Comparison of ENCODE assay signal across 8 mouse cellular contexts in the genomic region with DNA sequence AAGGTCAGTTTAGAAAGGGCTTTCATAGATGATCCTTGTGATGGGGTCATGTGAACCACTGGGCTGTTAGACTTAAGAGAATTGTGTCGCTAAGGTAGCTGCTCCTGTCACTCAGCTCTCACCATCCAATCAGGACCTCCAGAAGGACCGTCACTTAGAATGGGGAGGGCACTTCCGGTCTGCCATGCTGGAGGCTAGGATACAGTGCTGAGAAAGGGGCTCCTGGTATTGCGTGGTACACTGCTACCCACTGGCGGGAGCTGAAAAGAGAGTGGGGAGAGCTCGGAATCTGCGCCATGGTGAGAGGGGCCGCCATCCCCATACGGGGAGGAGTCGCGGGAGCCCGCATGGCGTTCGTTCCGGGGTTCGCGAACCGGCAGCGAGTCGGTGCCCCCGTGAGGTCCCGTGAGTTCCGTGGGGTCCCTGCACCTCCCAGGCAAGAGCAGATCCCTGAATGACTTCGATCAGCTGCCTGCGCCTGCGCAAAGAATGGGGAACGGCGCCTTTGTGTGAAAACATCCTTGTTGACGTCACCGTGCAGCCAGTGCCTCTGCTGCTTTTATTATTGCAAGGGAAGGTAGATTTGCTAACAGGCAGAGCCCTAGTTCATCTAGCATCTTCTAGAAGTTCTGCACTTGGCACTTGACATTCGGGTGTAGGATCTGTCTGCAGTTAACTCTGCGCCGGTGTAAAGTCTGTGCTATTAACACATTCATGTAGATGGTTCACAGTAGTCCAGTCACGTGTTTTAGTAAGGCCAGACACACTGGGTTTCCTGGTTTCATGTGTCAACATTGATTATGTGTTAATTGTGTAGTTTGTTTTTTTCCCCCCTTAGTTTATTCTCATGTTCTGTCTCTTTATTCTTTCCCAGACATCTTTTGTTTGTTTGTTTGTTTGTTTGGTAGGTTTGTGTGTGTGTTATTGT. TPM values are rescaled to one million over a fixed set of nuclear protein-coding genes. Genes with fewer than 3 reads are reported as not detected.
DNase-seq lines count a peak whose midpoint lies in the region; ATAC-seq lines count a peak whose summit lies in the region.

A gene (plus strand): TSS at position 173 of the 928 bp plus-strand sequence.

- DNase-seq in T-cell, adult 2 months (ENCODE audit: low spot score) = peak; percentile 92
- DNase-seq in cerebellum, postnatal 25 days = peak; percentile 87 to 88
- DNase-seq in gastrocnemius, adult 18-20 months (ENCODE audit: low spot score) = peak; percentile 75
- DNase-seq in left cerebral cortex, adult 18-20 months (ENCODE audit: low spot score in 2 of 2) = peak; percentile 82 to 85
- DNase-seq in right cerebral cortex, adult 18-20 months = peak; percentile 93
- peak; percentile 21 for DNase-seq in urinary bladder, postnatal 10 days (ENCODE audit: low spot score)

- H3K4me1 ChIP-seq in hindbrain, embryonic 16.5 days (ENCODE audit: control insufficient read depth, insufficient read depth, low read depth, low read length) = no peaks in the 10 kb centered on the region

- peak within 1 kb of the TSS; percentile 83 for H3K4me3 ChIP-seq in hindbrain, embryonic 16.5 days (ENCODE audit: low read length)
- peak within 1 kb of the TSS; percentile 50 for H3K4me3 ChIP-seq in macrophage (ENCODE audit: inconsistent target)

- peak within 1 kb of the TSS; percentile 95 for H3K9ac ChIP-seq in hindbrain, embryonic 16.5 days (ENCODE audit: low read depth, low read length)

- H3K79me2 ChIP-seq in macrophage (ENCODE audit: inconsistent target) = no peaks in the 10 kb centered on the region

- 4% methylated on average over 34 of the region's 34 CpGs for WGBS in hindbrain, embryonic 16.5 days
- 5% methylated on average over 34 of the region's 34 CpGs for WGBS in macrophage (ENCODE audit: missing documents)

- H3K27me3 ChIP-seq in hindbrain, embryonic 16.5 days (replicated peaks; ENCODE audit: control insufficient read depth, insufficient read depth, low read length) = no peaks in the 10 kb centered on the region

- peak within 1 kb of the TSS; percentile 67 for H3K4me2 ChIP-seq in hindbrain, embryonic 16.5 days (ENCODE audit: low read length)

- peaks cover 21% of the 10 kb centered on the region for H3K9me3 ChIP-seq in hindbrain, embryonic 16.5 days (ENCODE audit: control insufficient read depth, low read length)

- H3K36me3 ChIP-seq in hindbrain, embryonic 16.5 days (ENCODE audit: control insufficient read depth, insufficient read depth, low read length) = peaks cover 3% of the 10 kb centered on the region; the same call in 1 of the 2 replicates
- H3K36me3 ChIP-seq in macrophage (ENCODE audit: inconsistent target) = no peaks in the 10 kb centered on the region

- ATAC-seq in hindbrain, embryonic 16.5 days = peak; percentile 100

- H3K27ac ChIP-seq in hindbrain, embryonic 16.5 days (ENCODE audit: low read depth, low read length) = peak within 1 kb of the TSS; percentile 99
- H3K27ac ChIP-seq in macrophage = peak within 1 kb of the TSS; percentile 36

RNA-seq across cellular contexts. Expression of the gene that starts here (rescaled TPM):
- total RNA-seq in gastrocnemius, adult 18-20 months (2021) = 1 to 10 TPM in 1 of 2 experiments, under 1 TPM in 1; 0.57 to 1.5 TPM
- polyA plus RNA-seq in hindbrain, embryonic 16.5 days (2015; fragmentation: Nextera tagmentation; extraction: Ambion mirVana) = 11.9 and 13.8 TPM in 2 replicates
- 10 to 100 TPM in 1 of 2 experiments, 1 to 10 TPM in 1; 9.2 to 10.9 TPM for total RNA-seq in left cerebral cortex, adult 18-20 months (2021)
- 10 to 100 TPM in 12 of 26 experiments, 1 to 10 TPM in 13, under 1 TPM in 1; 0.94 to 21.7 (median 9.2) TPM for total RNA-seq in macrophage (2018; cell fraction: chromatin; rRNA removed)
- total RNA-seq in macrophage (2018; cell fraction: cytosol; rRNA removed) = 1 to 10 TPM in 22 of 26 experiments, under 1 TPM in 4; 0.29 to 3.2 (median 2.1) TPM
- 10 to 100 TPM in 4 of 26 experiments, 1 to 10 TPM in 20, under 1 TPM in 2; 0.69 to 17.2 (median 5.6) TPM for total RNA-seq in macrophage (2018; cell fraction: nucleus; rRNA removed)
- polyA plus RNA-seq in macrophage (2018) = 1.2 to 2.6 TPM (median 2.2 TPM) in 3 replicates

Comparison
In these comparisons a context has a peak if more than half of its experiments do, and no peak if none do; other contexts are left out.
1. Peak in every context shown above with its lines: DNase-seq, ATAC-seq, H3K4me3 ChIP-seq and H3K27ac ChIP-seq.
2. RNA of the gene that starts here (total RNA-seq): 9.2 to 10.9 TPM in left cerebral cortex, adult 18-20 months; 0.57 to 1.5 TPM in gastrocnemius, adult 18-20 months; every median in the first group is over 4 times any median in the second.
3. DNase-seq: peak in every context shown above with its lines; median percentile 93 in right cerebral cortex, adult 18-20 months; 92 in T-cell, adult 2 months; 88 in cerebellum, postnatal 25 days; 84 in left cerebral cortex, adult 18-20 months; 75 in gastrocnemius, adult 18-20 months; 21 in urinary bladder, postnatal 10 days.